Mouse (Mus musculus) urinary bladder, postnatal 4 days (tissue): ENCODE measurements around the gene Lmbr1l.

Experiments
- DNase-seq, 2 experiments: peaks; one replicate each; pipeline ENCODE4 v3.0.0; 2021 to 2022; ENCODE audit warnings: low spot score in 2 of 2

The Lmbr1l gene

DNA sequence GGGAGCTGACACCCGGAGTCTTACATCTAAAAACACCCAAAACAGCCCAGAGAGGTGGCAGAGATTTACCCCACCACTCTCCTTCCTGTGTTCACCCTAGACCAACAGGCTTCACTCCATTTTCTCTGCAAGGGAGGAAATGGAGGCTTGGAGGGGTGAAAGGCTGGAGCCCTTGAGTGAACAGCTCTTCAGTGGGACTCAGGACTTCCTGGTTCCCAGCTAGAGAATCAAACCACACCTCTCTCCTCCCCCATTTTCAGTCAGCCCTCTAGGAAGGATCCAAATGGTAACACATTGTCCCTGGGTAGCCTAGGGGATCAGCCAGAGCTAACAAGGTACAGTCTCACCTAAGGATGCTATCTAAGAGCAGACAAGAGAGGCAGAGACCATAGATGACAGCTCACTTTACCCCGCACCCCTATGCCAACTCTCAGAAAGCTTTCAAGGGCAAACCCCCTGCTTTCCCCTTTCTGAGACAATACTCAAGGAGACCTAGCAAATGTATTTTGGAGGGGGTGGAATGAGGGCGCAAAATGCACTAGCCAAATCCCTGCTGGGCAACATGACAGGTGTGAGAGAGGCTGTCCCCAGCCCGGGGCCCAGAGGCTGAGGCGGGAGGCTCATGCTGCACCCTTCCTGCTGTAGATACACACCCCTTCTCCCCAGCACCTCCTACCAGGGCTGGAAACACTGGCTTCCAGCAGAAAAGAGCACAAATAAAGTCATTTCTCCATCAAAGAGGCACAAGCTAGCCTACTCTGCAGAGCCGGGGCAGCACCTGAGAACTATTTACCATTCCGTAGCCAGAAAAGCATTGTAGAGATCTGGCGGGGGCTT, 48.5 kb downstream of the Lmbr1l start:
- no peak for DNase-seq

GRCm38 (mm10) chr15:98868346-98869063, 49.5 kb downstream of the Lmbr1l start:
- DNase-seq: no peak

- DNase-seq: peak in 1 of 2 experiments; percentile 46
Measured at GRCm38 (mm10) chr15:98867321-98867720, 50.7 kb downstream of the Lmbr1l start.

GRCm38 (mm10) chr15:98866501-98866900, 51.5 kb downstream of the Lmbr1l start:
- no peak for DNase-seq

GRCm38 (mm10) chr15:98865771-98866170, 52.3 kb downstream of the Lmbr1l start:
- no peak for DNase-seq

DNA sequence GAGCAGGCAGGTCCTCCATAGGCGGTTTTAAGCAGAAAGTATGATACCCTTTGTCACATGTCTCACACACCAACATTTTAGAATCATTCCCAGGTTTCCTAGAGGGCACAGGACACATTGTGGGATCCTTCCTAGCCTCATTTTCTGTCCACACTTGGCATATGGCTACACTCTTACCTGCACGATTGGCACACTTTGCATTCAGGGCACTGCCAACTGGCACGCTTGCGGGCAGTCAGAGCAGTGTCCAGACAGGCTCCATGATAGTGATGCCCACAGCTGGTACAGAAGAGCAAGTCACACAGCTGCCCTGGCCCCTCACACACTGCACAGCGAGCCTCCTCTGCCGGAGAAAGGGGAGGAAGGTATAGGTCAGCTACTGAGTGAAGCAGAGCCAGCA, 53.1 kb downstream of the Lmbr1l start:
- no peak for DNase-seq

GRCm38 (mm10) chr15:98863451-98863958, 54.5 kb downstream of the Lmbr1l start:
- no peak for DNase-seq

DNA sequence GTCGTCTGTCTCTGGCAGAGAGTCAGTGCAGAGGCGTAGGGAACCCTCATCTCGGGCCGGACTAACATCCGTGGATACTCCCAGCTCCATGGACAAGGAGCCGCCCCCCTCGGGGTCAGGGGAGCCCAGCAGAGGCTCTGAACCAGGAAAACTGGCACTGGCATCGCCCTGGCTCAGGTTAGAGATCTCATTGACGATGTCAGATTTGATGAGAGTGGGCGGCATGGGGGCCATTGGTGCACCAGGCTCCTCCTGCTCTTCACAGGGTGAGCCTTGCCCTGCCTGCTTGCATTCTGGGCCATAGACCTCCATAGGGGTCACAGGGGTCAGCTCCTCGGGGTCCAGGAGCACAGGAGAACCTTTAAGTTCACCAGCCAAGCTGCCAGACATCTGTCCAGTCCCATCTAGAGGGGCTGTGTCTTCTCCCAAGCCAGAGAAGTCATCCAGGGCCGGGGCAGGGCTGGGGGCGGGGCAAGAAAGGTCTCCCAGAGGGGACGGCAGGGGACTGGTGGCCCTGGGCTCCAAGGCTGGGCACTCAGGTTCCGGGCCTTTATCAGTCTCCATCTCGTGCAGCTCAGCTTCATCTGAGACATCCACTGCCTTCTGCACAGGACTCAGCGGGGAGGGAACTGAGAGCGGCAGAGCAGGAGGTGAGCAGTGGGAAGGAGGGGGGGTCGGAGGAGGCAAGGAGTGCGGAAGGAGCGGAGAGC, 56.2 kb downstream of the Lmbr1l start:
- peak in 1 of 2 experiments; percentile 55 for DNase-seq

DNA sequence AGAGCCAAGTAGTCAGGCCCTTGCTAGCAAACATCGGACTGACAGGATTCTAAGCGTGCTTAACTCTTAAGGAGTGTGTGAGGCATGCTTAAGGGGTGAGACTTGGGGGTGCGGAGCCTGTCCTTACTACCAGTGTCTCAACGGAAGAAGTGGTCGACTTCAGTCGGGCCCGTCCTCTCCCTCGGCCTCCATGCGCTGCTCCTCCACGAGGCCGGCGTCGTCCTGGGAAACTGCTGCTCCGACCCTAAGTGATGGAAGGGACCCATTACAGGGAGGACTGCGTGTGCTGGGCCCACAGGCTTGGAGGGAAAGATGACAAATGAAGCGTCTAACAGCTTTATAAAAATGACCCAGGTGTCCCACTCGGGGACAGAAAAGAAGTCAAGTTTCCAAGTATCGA, 57.1 kb downstream of the Lmbr1l start:
- DNase-seq: no peak

DNA sequence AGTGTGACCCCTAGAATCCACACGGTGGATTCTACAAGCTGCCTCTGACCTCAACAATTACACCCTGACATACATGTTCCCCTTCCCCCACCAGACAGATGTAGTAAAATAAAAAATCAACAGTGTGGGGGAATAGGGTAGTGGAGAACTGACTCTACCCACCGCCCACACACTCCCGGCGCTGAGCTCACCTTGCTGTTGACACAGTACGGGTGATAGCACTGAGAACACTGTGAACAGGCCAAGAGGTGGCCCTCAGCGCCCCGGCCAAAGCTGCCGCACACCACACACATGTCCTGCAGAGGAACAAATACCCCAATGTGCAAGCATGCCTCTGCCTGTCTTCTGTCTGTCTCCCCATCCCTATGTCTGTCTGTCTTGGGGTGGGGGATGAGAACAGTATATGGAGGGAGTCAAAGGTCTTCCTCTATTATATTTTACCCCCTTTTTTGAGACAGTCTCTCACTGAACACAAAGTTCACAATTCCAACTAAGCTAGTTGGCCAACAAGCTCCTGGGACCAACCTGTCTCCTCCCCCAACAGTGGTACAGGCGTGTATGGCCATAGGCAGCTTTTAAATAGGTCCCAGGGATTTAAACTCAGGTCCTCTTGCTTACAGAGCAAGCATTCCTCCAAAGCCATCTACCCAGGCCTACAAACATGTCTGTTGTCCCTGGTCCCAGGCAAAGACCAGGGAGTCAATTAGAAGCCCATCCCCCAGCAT, 58.5 kb downstream of the Lmbr1l start:
- no peak for DNase-seq

DNA sequence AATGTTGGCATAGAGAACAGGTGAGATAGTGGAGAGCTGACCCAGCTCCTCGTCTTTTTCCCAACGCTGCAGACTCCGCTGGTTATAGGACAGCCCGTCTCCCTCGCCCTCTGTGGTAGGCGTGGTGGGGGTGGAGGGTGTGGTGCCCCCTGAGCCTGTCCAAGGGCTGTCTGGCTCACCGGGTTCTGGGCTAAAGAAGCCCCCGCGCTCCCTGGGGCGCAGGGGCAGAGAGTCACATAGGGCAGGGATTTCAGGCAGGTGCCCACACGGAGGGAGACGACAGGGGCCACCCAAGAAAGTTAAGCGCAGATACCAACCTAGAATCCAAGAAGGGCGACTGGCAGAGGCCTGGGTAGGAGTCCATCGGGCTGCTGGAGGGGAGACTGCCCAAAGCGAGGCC, 63.8 kb downstream of the Lmbr1l start:
- DNase-seq: no peak
